Mouse (Mus musculus) left cerebral cortex, postnatal 4 days (tissue): ENCODE data around the gene Milr1. TPM values are rescaled to one million over a fixed set of nuclear protein-coding genes. Genes with fewer than 3 reads are reported as not detected.
"Not testable (repeated sequence)": the region's sequence is repeated elsewhere in the genome, so short reads cannot be mapped to it uniquely, and the experiment has no call there.

Source experiments
- DNase-seq: peaks from one replicate; pipeline ENCODE4 v3.0.0-alpha.2; 2022
- intact Hi-C: fragments of 180-260 bp; cut with DNase I; formaldehyde crosslinking; loops from one replicate; pipeline ENCODE4 v1.15.1; 2025
- microRNA-seq: library from miRNA; unstranded; fragments of <30 nt; microRNA quantifications from one replicate; pipeline ENCODE4 v1.2.0, GENCODE M21; 2022
- total RNA-seq, 2 experiments: library from RNA; stranded (reverse); gene quantifications; 2 replicates each; pipeline ENCODE4 v1.2.3; 2021

Milr1 gene
- total RNA-seq, 2 experiments from 2014 or later = 0.56 to 0.93 TPM

GRCm38 (mm10) chr11:106793846-106794245, 42.8 kb downstream of the Milr1 start:
- intact Hi-C loops = no loop called here
- no peak for DNase-seq

- intact Hi-C loops = no loop called here
- DNase-seq = no peak
These were observed 44.7 kb downstream of the Milr1 start for GRCm38 (mm10) chr11:106795679-106796078.

- no peak for DNase-seq
- intact Hi-C loops = no loop called here
These were observed 51.1 kb downstream of the Milr1 start for GRCm38 (mm10) chr11:106802069-106802627.

- DNase-seq, intact Hi-C loops: not testable (repeated sequence)
These were observed 56.4 kb downstream of the Milr1 start for GRCm38 (mm10) chr11:106807442-106807841.

GRCm38 (mm10) chr11:106812410-106813136, 61.5 kb downstream of the Milr1 start:
- intact Hi-C loops = no loop called here
- DNase-seq = no peak

GRCm38 (mm10) chr11:106814601-106815320, 63.7 kb downstream of the Milr1 start:
- peak; percentile 73 for DNase-seq
- intact Hi-C loops = no loop called here

- intact Hi-C loops = no loop called here
- no peak for DNase-seq
These were observed 64.3 kb downstream of the Milr1 start for GRCm38 (mm10) chr11:106815331-106815730.

- DNase-seq = no peak
- intact Hi-C loops = no loop called here
These were observed 64.7 kb downstream of the Milr1 start for GRCm38 (mm10) chr11:106815761-106816160.

- intact Hi-C loops = no loop called here
These were observed 65.3 kb downstream of the Milr1 start for GRCm38 (mm10) chr11:106816316-106816715.

GRCm38 (mm10) chr11:106817156-106817555, 66.1 kb downstream of the Milr1 start:
- intact Hi-C loops = no loop called here
- DNase-seq = no peak

More at GRCm38 (mm10) chr11:106816316-106816715, 65.3 kb downstream of the Milr1 start:
- peak; percentile 48 for DNase-seq

- DNase-seq = peak; percentile 80
- intact Hi-C loops = no loop called here
These were observed 66.8 kb downstream of the Milr1 start for GRCm38 (mm10) chr11:106817808-106818207.

- intact Hi-C loops = no loop called here
- DNase-seq = peak; percentile 50
These were observed 67.3 kb downstream of the Milr1 start for GRCm38 (mm10) chr11:106818341-106818740.

Small RNA genes within 50 kb of the gene (microRNA-seq; reads per million reads assigned to microRNA genes)
- gene Gm25994 (not detected), gene Mir3064 (39.7 reads per million, percentile 42 among the genes with 10 or more reads in this experiment)

Other genes with a start within 250 kb of the Milr1 start
- 10 to 100 TPM; 70.3 to 76.1 TPM for gene Tex2, start 137.8 kb upstream of the Milr1 start, total RNA-seq
- 10 to 100 TPM; 17.7 TPM for gene Pecam1, start 598 bp upstream of the Milr1 start, total RNA-seq
- gene Polg2, start 28.3 kb downstream of the Milr1 start, total RNA-seq = 1 to 10 TPM; 5.2 to 6.2 TPM
- gene Ddx5, start 38.0 kb downstream of the Milr1 start, total RNA-seq = 100 to 1,000 TPM; 737 to 784 TPM
- gene Cep95, start 38.0 kb downstream of the Milr1 start, total RNA-seq = 10 to 100 TPM; 14.6 to 19.6 TPM
- 10 to 100 TPM; 45.6 to 48.6 TPM for gene Smurf2, start 169.5 kb downstream of the Milr1 start, total RNA-seq
- 10 to 100 TPM; 43.4 to 53.2 TPM for gene Kpna2, start 248.3 kb downstream of the Milr1 start, total RNA-seq